Mouse (Mus musculus) intestine, embryonic 15.5 days (tissue): ENCODE measurements at regions not wholly inside any gene's neighbourhood (a gene's known extent, or its start where the extent isn't known, plus 50 kb on each side); places are given as distances from the start of the nearest gene placed in this dataset.
A peak's percentile ranks its signal among the peaks of the same experiment; 100 is the strongest.

Experiments used
- ATAC-seq: fragments of 200-750 bp; cut with Nextera tagmentation; 2 replicates; pipeline ENCODE4 v1.8.0; 2017; ENCODE audit warnings: moderate TSS enrichment, moderate library complexity
- H3K27ac ChIP-seq: fragments of 300-500 bp; sonication (generic); 2 replicates; pipeline ENCODE4 v1.5.1; 2015; ENCODE audit warnings: mild to moderate bottlenecking, inconsistent platforms
- H3K27me3 ChIP-seq: fragments of 300-500 bp; sonication (generic); replicated peaks from 2 replicates; pipeline ENCODE4 v1.6.1; 2015; ENCODE audit warnings: inconsistent platforms
- H3K36me3 ChIP-seq: fragments of 300-500 bp; sonication (generic); 2 replicates; pipeline ENCODE4 v1.6.1; 2015; ENCODE audit warnings: inconsistent platforms
- H3K4me1 ChIP-seq: fragments of 300-500 bp; sonication (generic); replicated peaks from 2 replicates; pipeline ENCODE4 v1.6.1; 2015; ENCODE audit warnings: inconsistent platforms
- H3K4me2 ChIP-seq: fragments of 300-500 bp; sonication (generic); replicated peaks from 2 replicates; pipeline ENCODE4 v1.6.1; 2015; ENCODE audit warnings: mild to moderate bottlenecking, inconsistent platforms
- H3K4me3 ChIP-seq: fragments of 300-500 bp; sonication (generic); replicated peaks from 2 replicates; pipeline ENCODE4 v1.5.1; 2015; ENCODE audit warnings: inconsistent platforms
- H3K9ac ChIP-seq: fragments of 300-500 bp; sonication (generic); 2 replicates; pipeline ENCODE4 v1.6.1; 2015; ENCODE audit warnings: inconsistent platforms
- H3K9me3 ChIP-seq: fragments of 300-500 bp; sonication (generic); 2 replicates; pipeline ENCODE4 v1.6.1; 2016; ENCODE audit warnings: inconsistent platforms
- WGBS: fragments of 180-500 bp; shearing (Covaris S2); methylation state at CpG from one replicate; pipeline ENCODE4 v1.1.7; 2015; 5-methylcytosine and 5-hydroxymethylcytosine counted together

- Histone ChIP-seq H3K4me3 (no peak overlapping the region), H3K4me1 (peaks cover 31% of the 10 kb centered on the region), H3K36me3 (no peaks in the 10 kb centered on the region), H3K27me3 (no peaks in the 10 kb centered on the region), H3K4me2 (no peak overlapping the region), H3K9me3 (no peaks in the 10 kb centered on the region), H3K27ac (no peak overlapping the region), H3K9ac (no peak overlapping the region)
- WGBS = 89% methylated on average over 2 of the region's 2 CpGs
- no peak for ATAC-seq
These were observed 145.3 kb upstream of the Haao start for GRCm38 (mm10) chr17:83993028-83993427.

GRCm38 (mm10) chr17:83990421-83991365 lies 142.9 kb upstream of the Haao start:
- Histone ChIP-seq H3K27ac (peak overlapping the region; percentile 81), H3K4me1 (peaks cover 38% of the 10 kb centered on the region), H3K27me3 (no peaks in the 10 kb centered on the region), H3K36me3 (no peaks in the 10 kb centered on the region), H3K4me2 (no peak overlapping the region), H3K9ac (no peak overlapping the region; the same call in 1 of the 2 replicates), H3K4me3 (no peak overlapping the region), H3K9me3 (no peaks in the 10 kb centered on the region)
- WGBS = 49% methylated on average over 13 of the region's 13 CpGs
- peak; percentile 80 for ATAC-seq

GRCm38 (mm10) chr17:83988897-83989296 lies 141.1 kb upstream of the Haao start:
- ATAC-seq = no peak
- peaks cover 47% of the 10 kb centered on the region for H3K4me1 ChIP-seq
- no peaks in the 10 kb centered on the region for H3K9me3 ChIP-seq
- no peaks in the 10 kb centered on the region for H3K36me3 ChIP-seq
- 47% methylated on average over 6 of the region's 6 CpGs for WGBS
- no peak overlapping the region for H3K4me2 ChIP-seq
- H3K4me3 ChIP-seq = no peak overlapping the region
- H3K27ac ChIP-seq = peak overlapping the region; percentile 81
- H3K27me3 ChIP-seq = no peaks in the 10 kb centered on the region
- H3K9ac ChIP-seq = no peak overlapping the region

GRCm38 (mm10) chr17:83988165-83988564 lies 140.4 kb upstream of the Haao start:
- no peak for ATAC-seq

GRCm38 (mm10) chr17:83987683-83988082 lies 139.9 kb upstream of the Haao start:
- ATAC-seq = no peak
- H3K9ac ChIP-seq = no peak overlapping the region
- no peaks in the 10 kb centered on the region for H3K36me3 ChIP-seq
- peaks cover 57% of the 10 kb centered on the region for H3K4me1 ChIP-seq
- no peaks in the 10 kb centered on the region for H3K27me3 ChIP-seq
- H3K9me3 ChIP-seq = no peaks in the 10 kb centered on the region
- H3K27ac ChIP-seq = no peak overlapping the region
- H3K4me3 ChIP-seq = no peak overlapping the region
- no peak overlapping the region for H3K4me2 ChIP-seq
- 80% methylated on average over 4 of the region's 4 CpGs for WGBS

More at GRCm38 (mm10) chr17:83988165-83988564, 140.4 kb upstream of the Haao start:
- Histone ChIP-seq H3K9ac (no peak overlapping the region), H3K4me3 (no peak overlapping the region), H3K4me2 (no peak overlapping the region), H3K27ac (0 out of 2 replicates have a peak overlapping the region, but pooled peaks have one; percentile 27), H3K4me1 (peaks cover 52% of the 10 kb centered on the region), H3K27me3 (no peaks in the 10 kb centered on the region), H3K9me3 (no peaks in the 10 kb centered on the region), H3K36me3 (no peaks in the 10 kb centered on the region)
- WGBS = 78% methylated on average over 5 of the region's 5 CpGs

GRCm38 (mm10) chr17:83985916-83986578 lies 138.3 kb upstream of the Haao start:
- 46% methylated on average over 15 of the region's 15 CpGs for WGBS
- 0 out of 2 replicates have a peak, but pooled peaks have one; percentile 3 for ATAC-seq
- Histone ChIP-seq H3K4me1 (peaks cover 65% of the 10 kb centered on the region), H3K36me3 (no peaks in the 10 kb centered on the region), H3K4me3 (no peak overlapping the region), H3K27ac (peak overlapping the region; percentile 24), H3K4me2 (no peak overlapping the region), H3K9ac (no peak overlapping the region), H3K27me3 (no peaks in the 10 kb centered on the region), H3K9me3 (no peaks in the 10 kb centered on the region)

- peaks cover 58% of the 10 kb centered on the region for H3K4me1 ChIP-seq
- WGBS = 42% methylated on average over 17 of the region's 17 CpGs
- H3K27me3 ChIP-seq = no peaks in the 10 kb centered on the region
- no peak overlapping the region for H3K9ac ChIP-seq
- H3K4me3 ChIP-seq = no peak overlapping the region
- H3K27ac ChIP-seq = peak overlapping the region; percentile 24
- no peak for ATAC-seq
- H3K4me2 ChIP-seq = no peak overlapping the region
- no peaks in the 10 kb centered on the region for H3K36me3 ChIP-seq
- H3K9me3 ChIP-seq = no peaks in the 10 kb centered on the region
These were observed 137.6 kb upstream of the Haao start for GRCm38 (mm10) chr17:83985333-83985790.

GRCm38 (mm10) chr17:83983837-83984388 lies 136.2 kb upstream of the Haao start:
- no peaks in the 10 kb centered on the region for H3K36me3 ChIP-seq
- ATAC-seq = no peak
- H3K4me2 ChIP-seq = no peak overlapping the region
- H3K4me1 ChIP-seq = peaks cover 45% of the 10 kb centered on the region
- H3K27ac ChIP-seq = peak overlapping the region; percentile 78
- WGBS = 87% methylated on average over 9 of the region's 9 CpGs
- no peak overlapping the region for H3K9ac ChIP-seq
- H3K27me3 ChIP-seq = no peaks in the 10 kb centered on the region
- no peaks in the 10 kb centered on the region for H3K9me3 ChIP-seq
- no peak overlapping the region for H3K4me3 ChIP-seq

GRCm38 (mm10) chr17:83983070-83983836 lies 135.5 kb upstream of the Haao start:
- peak overlapping the region; percentile 78 for H3K27ac ChIP-seq
- no peaks in the 10 kb centered on the region for H3K9me3 ChIP-seq
- no peak overlapping the region for H3K4me3 ChIP-seq
- H3K36me3 ChIP-seq = no peaks in the 10 kb centered on the region
- H3K4me1 ChIP-seq = peaks cover 39% of the 10 kb centered on the region
- 0 out of 2 replicates have a peak overlapping the region, but pooled peaks have one; percentile 24 for H3K4me2 ChIP-seq
- WGBS = 33% methylated on average over 18 of the region's 18 CpGs
- no peak overlapping the region for H3K9ac ChIP-seq
- no peaks in the 10 kb centered on the region for H3K27me3 ChIP-seq
- peak; percentile 40 for ATAC-seq

- Histone ChIP-seq H3K27ac (peak overlapping the region; percentile 76), H3K27me3 (no peaks in the 10 kb centered on the region), H3K9me3 (no peaks in the 10 kb centered on the region), H3K9ac (no peak overlapping the region), H3K4me2 (0 out of 2 replicates have a peak overlapping the region, but pooled peaks have one; percentile 24), H3K36me3 (no peaks in the 10 kb centered on the region), H3K4me1 (peaks cover 37% of the 10 kb centered on the region), H3K4me3 (no peak overlapping the region)
- ATAC-seq = no peak
- WGBS = 57% methylated on average over 8 of the region's 8 CpGs
These were observed 134.9 kb upstream of the Haao start for GRCm38 (mm10) chr17:83982700-83983069.

GRCm38 (mm10) chr17:83978858-83979470 lies 131.2 kb upstream of the Haao start:
- H3K4me2 ChIP-seq = no peak overlapping the region
- H3K9me3 ChIP-seq = no peaks in the 10 kb centered on the region
- no peaks in the 10 kb centered on the region for H3K36me3 ChIP-seq
- WGBS = 66% methylated on average over 7 of the region's 7 CpGs
- no peak overlapping the region for H3K9ac ChIP-seq
- peaks cover 22% of the 10 kb centered on the region for H3K4me1 ChIP-seq
- H3K27me3 ChIP-seq = no peaks in the 10 kb centered on the region
- H3K27ac ChIP-seq = no peak overlapping the region
- ATAC-seq = no peak
- H3K4me3 ChIP-seq = no peak overlapping the region
